Mouse (Mus musculus) liver, postnatal 0 days (tissue): Measurements from ENCODE around the gene Nceh1.

Experiments used
- CTCF ChIP-seq: sonication (generic); IDR thresholded peaks from 2 replicates; pipeline ENCODE4 v1.5.1; 2016; ENCODE audit warnings: antibody characterized with exemption, low read depth
- EP300 ChIP-seq: IDR thresholded peaks from 2 replicates; pipeline ENCODE4 v1.6.1; 2016; ENCODE audit warnings: antibody characterized with exemption, low read depth, mild to moderate bottlenecking

DNA sequence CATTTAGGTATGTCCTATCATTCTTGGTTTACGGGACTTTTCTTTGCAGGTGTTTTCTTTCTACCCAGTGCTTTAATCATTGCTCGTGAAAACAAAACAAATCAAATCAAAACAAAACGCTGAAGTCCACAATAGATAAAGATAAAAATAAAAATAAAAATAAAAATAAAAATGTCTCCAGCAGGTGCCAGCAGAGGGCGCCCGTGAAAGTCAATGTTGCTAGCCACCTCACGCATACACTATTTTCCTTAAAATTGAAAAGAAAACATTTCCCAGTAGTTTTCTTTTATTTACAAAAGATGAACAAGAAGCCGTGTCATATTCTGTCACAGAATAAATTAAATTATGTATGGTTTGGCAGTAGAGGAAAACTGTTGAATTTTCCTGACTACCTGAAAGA lies 68.2 kb downstream of the Nceh1 start:
- no peak for TF ChIP-seq EP300
- peak; percentile 42 for TF ChIP-seq CTCF
